Mouse (Mus musculus): ENCODE measurements around the gene Olfr624.
"Not testable (repeated sequence)": the region's sequence is repeated elsewhere in the genome, so short reads cannot be mapped to it uniquely, and the experiment has no call there.

Gene Olfr624

DNA sequence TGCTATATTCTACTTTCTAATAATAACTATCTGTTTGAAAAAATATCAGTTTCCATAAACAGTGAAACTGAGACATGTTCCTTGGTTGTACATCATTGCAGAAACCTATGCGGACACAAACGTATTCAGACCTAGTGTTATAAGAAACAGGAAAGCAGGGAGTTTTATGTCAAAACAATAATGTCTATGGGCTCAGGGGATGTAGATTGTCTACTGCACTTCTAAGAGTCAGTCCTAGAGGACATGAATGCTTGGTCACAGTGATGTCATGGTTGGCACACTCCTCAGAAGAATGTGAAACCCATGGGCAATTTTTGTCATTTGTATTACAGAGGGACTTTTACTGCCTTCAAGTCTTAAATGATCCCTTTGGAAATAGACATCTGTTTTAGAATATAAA lies at the start of gene Olfr624:
Olfr624 (minus strand) TSS at position 101 of the 400 bp plus-strand sequence.
- in situ Hi-C loops (cut with MboI): no loop called here

DNA sequence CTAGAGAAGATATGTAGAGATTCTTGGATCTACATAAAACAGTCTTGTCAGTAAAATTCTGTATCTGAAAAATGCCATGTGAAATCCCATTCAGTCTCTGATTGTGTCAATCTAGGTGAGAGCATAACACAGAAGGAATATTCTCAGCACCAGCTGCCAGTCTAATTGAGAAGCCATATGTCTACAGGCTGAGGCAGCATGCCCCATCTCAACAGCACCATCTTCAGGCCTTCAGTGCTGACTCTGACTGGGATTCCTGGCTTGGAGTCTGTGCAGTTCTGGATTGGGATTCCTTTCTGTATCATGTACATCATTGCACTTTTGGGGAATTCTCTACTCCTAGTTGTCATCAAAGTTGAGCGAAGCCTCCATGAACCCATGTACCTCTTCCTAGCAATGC lies 45.4 kb upstream of the Olfr624 start:
- in situ Hi-C loops (cut with MboI): not testable (repeated sequence)

DNA sequence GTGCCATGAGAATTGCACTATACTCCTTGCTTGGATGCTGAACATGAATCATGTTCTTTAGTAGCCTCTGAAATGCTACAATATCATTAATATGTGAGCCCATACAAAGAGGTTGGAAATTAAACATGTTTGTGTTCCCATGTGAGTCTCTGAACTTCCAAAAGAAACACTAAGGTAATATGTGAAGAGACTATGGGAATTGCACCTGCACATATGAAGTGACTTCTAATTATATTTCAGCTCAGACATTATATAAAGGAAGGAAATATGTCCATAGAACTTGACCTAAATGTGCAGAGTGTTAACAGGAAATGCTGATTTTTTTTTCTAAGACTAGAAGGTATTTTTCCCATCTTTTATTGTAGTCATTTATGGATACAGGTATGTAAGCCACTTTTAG lies 43.4 kb upstream of the Olfr624 start, which contains the start of gene Olfr243:
Olfr243 (plus strand) TSS at position 301 of the 400 bp plus-strand sequence.
- in situ Hi-C loops (cut with MboI): no loop called here

DNA sequence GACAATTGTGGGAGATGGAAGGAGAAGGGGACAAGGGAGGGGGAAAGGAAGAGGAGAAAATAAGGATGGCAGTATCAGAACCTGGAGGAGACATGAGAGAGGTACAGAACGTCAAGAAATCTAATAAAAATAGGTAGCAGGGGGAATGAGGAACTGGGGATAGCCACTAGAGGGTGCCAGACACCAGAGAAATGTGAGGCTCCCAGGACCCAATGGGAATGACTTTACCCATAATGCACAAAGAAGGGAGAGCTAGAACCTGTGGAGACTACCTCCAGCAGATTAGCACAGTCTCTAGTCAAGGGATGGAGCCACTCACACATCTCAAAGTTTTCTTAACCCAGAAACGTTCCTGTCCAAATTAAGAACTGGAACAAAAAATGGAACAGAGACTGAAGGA lies 41.0 kb upstream of the Olfr624 start:
- in situ Hi-C loops (cut with MboI): no loop called here

DNA sequence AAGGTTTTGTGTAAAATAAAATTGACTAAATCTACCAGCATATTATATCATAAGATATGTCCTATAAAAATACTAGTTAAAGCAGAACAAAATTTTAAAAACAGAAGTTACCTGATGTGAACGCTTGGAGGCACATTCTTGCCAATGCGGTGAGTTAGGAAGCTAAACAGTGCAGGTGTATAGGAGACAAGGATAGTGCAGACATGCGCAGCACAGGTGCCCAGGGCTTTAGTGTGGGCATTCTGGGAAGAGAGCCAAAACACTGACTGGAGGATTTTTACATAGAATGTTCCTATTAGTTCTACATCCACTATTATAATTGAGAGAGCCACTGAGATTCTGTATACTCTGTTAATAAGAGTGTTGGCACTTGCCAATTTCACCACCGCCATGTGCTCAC lies 28.5 kb upstream of the Olfr624 start:
- in situ Hi-C loops (cut with MboI): no loop called here

DNA sequence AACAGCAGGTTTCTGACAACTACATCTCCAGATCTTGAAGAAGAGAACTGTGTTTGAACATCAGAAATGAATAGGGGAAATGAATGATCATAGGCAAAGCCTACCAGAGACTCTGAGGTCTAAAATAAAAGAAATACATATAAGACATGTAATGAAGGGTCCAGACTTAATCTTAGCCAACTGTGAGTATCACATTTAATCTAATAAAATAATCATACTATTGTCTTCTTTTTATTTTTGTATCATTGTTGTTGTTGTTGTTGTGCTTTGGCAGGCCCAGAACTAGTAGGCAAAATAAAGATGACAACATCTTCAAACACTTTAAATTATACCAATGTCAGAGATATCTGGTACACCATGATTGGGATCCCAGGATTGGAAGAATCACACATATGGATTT lies 11.4 kb upstream of the Olfr624 start, which contains the start of gene Olfr625-ps1:
Olfr625-ps1 (plus strand) TSS at position 301 of the 400 bp plus-strand sequence.
- in situ Hi-C loops (cut with MboI): no loop called here

DNA sequence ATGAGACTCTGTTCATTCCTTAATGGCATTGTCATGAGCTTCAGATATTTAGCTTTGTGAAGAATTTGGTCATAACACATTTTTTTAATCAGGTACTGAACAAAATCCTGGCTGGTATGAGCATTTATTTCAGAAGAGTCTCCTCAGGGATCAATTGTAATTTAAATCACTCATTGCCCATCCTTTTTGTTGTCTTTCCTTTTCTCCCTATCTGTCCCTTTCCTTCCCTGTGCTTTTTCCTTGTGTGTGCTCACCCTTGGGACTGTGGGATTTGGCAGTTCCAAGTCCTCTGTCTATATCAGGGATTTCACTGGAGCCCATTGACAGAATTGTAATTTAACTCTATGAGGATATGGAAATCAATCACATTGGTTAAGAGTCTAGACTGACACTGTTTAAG lies 7.4 kb downstream of the Olfr624 start, which contains the start of gene Olfr623:
Olfr623 (minus strand) TSS at position 101 of the 400 bp plus-strand sequence.
- in situ Hi-C loops (cut with MboI): no loop called here

DNA sequence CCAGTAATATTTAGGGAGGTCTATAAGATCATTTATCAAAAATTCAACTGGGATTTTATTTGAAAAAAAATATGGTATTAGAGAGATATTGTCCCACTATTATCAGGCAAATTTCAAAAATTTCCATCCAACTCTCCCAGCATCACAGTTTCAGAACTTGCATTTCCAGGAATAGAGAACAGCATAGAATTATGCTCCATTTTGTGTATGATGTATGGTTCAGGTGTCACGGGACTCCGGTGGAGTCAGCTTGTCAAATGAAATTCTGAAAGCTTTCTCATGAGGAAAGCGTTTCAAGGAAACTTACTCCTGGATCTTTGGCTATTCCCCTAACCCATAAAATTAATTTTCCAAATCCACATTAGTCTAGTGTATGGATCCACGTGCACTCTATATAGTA lies 26.9 kb downstream of the Olfr624 start:
- in situ Hi-C loops (cut with MboI): no loop called here

DNA sequence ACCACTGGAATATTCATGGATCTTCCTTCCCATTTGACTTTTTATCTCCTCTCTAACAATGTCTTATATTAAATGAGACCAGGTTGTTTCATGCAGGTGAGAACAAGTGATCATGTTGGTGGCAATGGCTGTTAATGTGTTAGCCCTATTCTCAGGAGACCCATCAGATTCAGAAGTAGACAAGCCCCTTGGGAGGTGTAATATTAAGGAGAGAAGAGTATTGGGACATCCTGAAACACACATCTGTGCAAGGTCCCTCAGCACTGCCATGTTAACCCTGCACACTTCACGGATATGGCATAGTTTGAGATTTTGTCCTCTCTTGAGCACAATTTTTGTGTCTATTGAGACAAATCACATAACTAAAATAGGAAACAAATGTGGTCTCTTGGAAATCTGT lies 28.4 kb downstream of the Olfr624 start, which contains the start of gene Olfr622:
Olfr622 (minus strand) TSS at position 101 of the 400 bp plus-strand sequence.
- in situ Hi-C loops (cut with MboI): no loop called here

DNA sequence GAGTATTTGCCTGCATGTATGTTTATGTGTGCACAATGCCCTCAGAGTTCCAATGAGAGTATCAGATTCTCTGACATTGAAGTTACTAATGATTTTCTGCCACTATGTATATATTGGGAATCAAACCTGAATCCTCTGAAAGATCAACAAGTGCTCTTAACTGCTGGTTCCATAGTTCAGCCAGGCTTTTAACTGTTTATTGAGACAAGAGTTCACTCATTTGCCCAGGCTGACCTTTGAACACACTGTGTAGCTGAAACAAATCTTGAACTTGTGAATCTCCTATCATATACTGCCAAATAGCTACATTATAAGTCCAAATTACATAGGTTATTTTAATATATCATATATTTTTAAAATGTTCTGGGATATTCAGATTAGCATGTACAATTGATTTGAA lies 34.2 kb downstream of the Olfr624 start:
- in situ Hi-C loops (cut with MboI): no loop called here

Measured in mature B cell (primary cell).